Mouse (Mus musculus) megakaryocyte, embryonic 14.5 days (primary cell): Measurements from ENCODE around the gene Prom1. TPM values are rescaled to one million over a fixed set of nuclear protein-coding genes. Genes with fewer than 3 reads are reported as not detected.

Experiments
- H3K27me3 ChIP-seq: replicated peaks from 2 replicates; pipeline ENCODE3; 2012; ENCODE audit warnings: inconsistent platforms
- H3K36me3 ChIP-seq: replicated peaks from 2 replicates; pipeline ENCODE3; 2012; ENCODE audit warnings: low read length, inconsistent platforms, mixed read lengths
- H3K4me1 ChIP-seq: 2 replicates; pipeline ENCODE4 v1.6.1; 2012; ENCODE audit warnings: inconsistent platforms
- H3K4me3 ChIP-seq: replicated peaks from 2 replicates; pipeline ENCODE3; 2012; ENCODE audit warnings: moderate library complexity, mild to moderate bottlenecking, inconsistent platforms
- H3K9me3 ChIP-seq: 2 replicates; pipeline ENCODE4 v1.6.1; 2012; ENCODE audit warnings: inconsistent platforms
- FLI1 ChIP-seq: IDR thresholded peaks from 2 replicates; pipeline ENCODE4 v1.6.1; 2012; ENCODE audit warnings: low read length, inconsistent platforms, mixed read lengths
- GATA1 ChIP-seq: IDR thresholded peaks from 3 replicates; pipeline ENCODE4 v1.6.1; 2012; ENCODE audit warnings: mixed read lengths, low read length, inconsistent platforms, borderline replicate concordance
- polyA plus RNA-seq: library from polyadenylated mRNA; stranded (reverse); fragments of >175 nt; gene quantifications from 2 replicates; pipeline ENCODE4 v1.2.3, GENCODE M21; 2012; ENCODE audit warnings: low replicate concordance; ENCODE audit not compliant: insufficient read depth

Prom1 gene
- polyA plus RNA-seq, 1 experiment, result 0.17 TPM

DNA sequence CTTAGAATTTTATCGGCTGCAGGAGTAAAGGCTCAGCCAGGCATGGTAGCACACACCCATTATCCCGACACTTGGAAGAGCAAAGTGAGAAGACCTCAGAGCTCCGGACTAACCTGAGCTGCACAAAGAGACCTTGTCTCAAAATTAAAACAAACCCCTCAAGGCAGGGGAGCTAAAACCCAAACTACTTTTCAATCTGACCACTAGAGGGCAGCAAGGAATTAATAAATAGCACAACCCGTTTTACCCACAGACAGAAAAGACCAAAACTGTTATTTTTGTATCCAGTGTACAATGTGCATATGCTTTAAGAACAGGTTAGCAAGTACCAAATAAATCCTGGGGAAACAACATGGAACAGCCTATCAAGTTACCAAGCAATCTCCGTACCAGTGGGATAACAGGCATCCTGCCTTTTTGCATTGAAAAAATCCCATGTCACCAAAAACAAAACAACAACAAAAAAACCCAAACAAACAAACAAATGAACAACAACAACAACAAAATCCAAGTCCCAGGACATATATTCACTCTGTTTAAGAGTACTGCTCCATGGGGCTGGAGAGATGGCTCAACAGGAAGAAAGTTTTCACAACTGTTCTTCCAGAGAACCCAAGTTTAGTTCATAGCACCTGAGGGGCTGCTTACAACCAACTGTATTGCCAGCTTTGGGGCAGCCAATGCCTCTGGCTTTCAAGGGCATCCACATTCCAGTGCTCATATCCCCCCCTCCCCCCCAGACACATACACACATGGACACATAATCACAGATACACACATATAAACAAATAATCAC is 53.1 kb downstream of the Prom1 start:
- Histone ChIP-seq H3K4me3 (no peak overlapping the region), H3K9me3 (no peaks in the 10 kb centered on the region)

DNA sequence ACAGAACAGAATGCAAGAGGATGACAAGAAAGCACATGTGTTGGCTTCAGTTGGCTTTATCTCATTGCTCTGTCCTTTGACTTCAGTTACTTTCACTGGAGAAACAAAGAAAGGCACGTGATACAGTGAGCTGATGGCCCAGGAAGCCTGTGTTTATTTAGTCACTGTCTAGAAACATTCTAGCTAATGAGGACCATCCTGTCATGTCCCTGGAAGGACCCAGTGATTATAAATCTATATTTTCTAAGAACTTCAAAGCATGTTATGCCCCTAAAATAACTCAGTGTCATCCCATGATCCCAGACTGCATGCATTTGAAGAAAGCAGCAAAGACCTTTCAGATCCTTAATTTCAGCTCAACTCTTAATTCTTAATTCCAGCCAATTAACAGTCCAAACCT is 60.1 kb downstream of the Prom1 start:
- TF ChIP-seq GATA1 (no peak), FLI1 (no peak)
- Histone ChIP-seq H3K36me3 (no peaks in the 10 kb centered on the region), H3K27me3 (no peaks in the 10 kb centered on the region), H3K9me3 (0 out of 2 replicates have a peak, but pooled peaks cover 3% of the 10 kb centered on the region), H3K4me1 (no peaks in the 10 kb centered on the region), H3K4me3 (no peak overlapping the region)

More for the DNA sequence above, 53.1 kb downstream of the Prom1 start:
- TF ChIP-seq FLI1, result no peak
- TF ChIP-seq GATA1, result no peak
- no peaks in the 10 kb centered on the region for H3K27me3 ChIP-seq
- H3K4me1 ChIP-seq, result no peaks in the 10 kb centered on the region
- no peaks in the 10 kb centered on the region for H3K36me3 ChIP-seq

DNA sequence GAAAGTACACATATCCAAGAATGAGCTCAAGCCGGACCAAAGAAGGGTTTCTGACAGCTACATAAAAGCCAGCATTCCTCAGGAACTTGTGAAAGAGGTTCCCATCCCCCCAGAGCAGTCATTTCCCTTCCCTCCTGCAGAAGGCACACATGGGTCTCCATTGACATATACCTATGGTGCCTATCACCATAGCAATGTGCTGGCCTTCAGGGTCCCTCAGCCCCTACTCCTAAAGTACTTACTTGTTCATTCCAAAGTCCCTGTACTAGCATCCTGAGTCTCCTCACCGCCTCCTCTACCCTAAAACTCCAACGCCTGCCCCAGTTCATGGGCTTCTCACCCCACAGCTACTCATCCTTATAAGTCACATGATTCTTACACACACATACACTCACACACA is 60.8 kb downstream of the Prom1 start:
- H3K9me3 ChIP-seq, result 0 out of 2 replicates have a peak, but pooled peaks cover 3% of the 10 kb centered on the region
- H3K4me3 ChIP-seq, result no peak overlapping the region
- H3K36me3 ChIP-seq, result no peaks in the 10 kb centered on the region
- TF ChIP-seq FLI1, result no peak
- no peak for TF ChIP-seq GATA1
- H3K4me1 ChIP-seq, result no peaks in the 10 kb centered on the region
- H3K27me3 ChIP-seq, result no peaks in the 10 kb centered on the region

DNA sequence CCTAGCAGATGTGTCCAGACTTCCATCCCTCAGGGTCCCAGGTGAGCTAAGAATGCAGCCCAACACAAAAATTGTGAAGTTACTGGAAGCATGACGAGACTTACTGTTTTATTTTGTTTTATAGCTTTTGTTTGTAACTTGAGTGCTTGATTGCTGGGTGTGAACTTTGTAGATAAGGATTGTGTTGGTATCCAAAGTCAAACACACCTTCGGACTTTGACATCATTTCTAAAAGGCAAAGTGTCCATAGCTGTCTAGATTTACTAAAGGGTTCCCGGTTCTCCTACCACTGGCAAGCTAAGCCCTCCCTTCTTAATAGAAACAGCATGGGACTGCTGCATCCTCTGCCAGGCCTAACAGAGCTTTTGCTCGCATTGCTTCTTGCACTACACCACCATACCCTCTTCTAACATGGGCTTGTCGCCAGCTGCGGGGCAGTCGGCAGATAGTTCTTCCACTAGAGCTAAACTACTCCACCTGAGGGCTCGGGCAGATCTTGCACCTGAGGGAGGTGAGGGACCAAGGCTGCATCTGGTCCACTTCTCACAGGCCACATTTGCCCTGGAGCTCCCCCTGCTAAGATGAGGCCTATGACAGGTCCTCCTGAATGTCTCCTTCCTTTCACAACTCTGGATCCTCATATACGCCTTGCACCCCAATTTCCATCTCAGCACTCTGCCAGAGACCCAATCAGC is 103.4 kb downstream of the Prom1 start:
- H3K36me3 ChIP-seq, result no peaks in the 10 kb centered on the region

DNA sequence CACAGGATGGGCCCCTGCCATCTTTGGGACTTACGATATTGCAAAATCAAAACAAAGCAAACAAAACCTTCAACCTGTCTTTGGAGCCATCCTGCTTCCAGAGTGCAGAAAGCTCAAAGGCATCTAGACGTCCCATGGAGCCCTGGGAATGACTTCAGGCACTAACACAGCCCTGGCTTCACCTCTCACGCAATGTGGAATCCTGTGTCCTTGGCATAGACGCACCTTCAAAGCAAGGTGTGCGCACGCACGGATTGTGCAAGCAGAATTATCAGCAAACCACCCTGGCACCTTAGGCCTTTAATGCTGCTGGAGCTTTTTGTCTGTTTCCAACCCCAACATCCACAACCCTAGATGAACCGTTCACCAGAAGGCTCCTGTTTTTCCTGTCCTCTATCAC is 104.2 kb downstream of the Prom1 start:
- Histone ChIP-seq H3K4me1 (peaks cover 5% of the 10 kb centered on the region; the same call in 1 of the 2 replicates), H3K36me3 (no peaks in the 10 kb centered on the region), H3K9me3 (no peaks in the 10 kb centered on the region), H3K27me3 (peaks cover 8% of the 10 kb centered on the region), H3K4me3 (no peak overlapping the region)
- no peak for TF ChIP-seq GATA1
- TF ChIP-seq FLI1, result no peak

More for the DNA sequence above, 103.4 kb downstream of the Prom1 start:
- no peak overlapping the region for H3K4me3 ChIP-seq
- peaks cover 5% of the 10 kb centered on the region; the same call in 1 of the 2 replicates for H3K4me1 ChIP-seq
- no peaks in the 10 kb centered on the region for H3K9me3 ChIP-seq
- H3K27me3 ChIP-seq, result peaks cover 8% of the 10 kb centered on the region
- TF ChIP-seq FLI1, result no peak
- no peak for TF ChIP-seq GATA1

DNA sequence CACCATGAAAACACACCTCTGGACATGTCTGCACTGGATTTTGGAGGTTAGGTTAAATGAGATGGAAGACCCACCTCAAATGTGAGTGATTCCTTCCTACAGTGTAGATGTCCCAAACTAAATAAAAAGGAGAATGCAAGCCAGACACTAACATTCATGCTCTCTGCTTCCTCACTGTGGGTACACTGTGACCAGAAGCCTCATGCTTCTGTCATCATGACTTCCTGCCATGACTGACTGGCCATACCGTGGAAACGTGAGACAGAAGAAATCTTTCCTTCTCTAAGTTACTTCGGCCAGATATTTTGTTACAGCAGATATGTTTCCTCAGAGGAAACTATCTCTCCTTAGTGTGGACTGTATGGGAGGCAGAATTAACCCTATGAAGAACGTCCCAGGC is 105.7 kb downstream of the Prom1 start:
- Histone ChIP-seq H3K27me3 (peaks cover 8% of the 10 kb centered on the region), H3K36me3 (no peaks in the 10 kb centered on the region), H3K4me1 (peaks cover 5% of the 10 kb centered on the region; the same call in 1 of the 2 replicates), H3K4me3 (no peak overlapping the region), H3K9me3 (no peaks in the 10 kb centered on the region)
- TF ChIP-seq GATA1, result no peak
- no peak for TF ChIP-seq FLI1

DNA sequence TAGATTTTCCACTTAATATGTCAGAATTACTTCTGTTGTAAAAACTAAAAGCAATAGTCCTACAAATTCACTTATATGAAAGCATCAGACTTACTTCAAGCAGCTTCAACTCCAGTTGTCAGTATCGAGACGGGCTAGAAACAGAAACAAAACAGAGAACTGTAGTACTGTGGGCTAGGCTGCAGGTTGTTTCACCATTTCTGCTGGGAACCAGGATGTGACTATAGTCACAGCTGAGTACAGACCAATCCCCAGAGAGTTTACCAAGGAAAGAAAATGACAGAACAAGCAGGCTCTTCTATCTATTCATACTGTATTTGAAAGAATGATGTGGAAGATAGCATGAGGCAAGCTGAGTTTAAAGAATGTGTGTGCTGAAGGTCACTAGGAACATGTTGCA is 106.9 kb downstream of the Prom1 start:
- no peak for TF ChIP-seq GATA1
- TF ChIP-seq FLI1, result no peak
- no peaks in the 10 kb centered on the region for H3K9me3 ChIP-seq
- H3K27me3 ChIP-seq, result peaks cover 12% of the 10 kb centered on the region
- no peak overlapping the region for H3K4me3 ChIP-seq
- H3K4me1 ChIP-seq, result peaks cover 5% of the 10 kb centered on the region; the same call in 1 of the 2 replicates
- H3K36me3 ChIP-seq, result no peaks in the 10 kb centered on the region

DNA sequence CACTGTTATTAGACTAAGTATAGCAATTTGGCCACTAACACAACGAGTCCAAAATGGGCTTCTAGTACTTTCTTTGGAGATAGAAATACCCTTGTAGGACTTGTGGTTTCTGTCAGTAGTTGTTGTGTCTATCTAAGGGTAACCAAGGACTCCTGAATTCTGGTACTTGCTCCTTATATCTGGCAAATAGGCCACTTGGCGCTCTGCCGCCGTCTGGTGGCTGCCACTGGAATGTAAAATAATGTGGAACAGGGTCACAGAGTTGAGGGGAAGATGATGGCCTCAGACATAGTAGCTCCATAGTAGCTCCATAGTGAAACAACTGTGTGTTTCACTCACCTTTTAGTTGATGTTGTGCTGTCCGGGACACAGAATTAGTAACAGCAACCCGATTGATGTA is 111.5 kb downstream of the Prom1 start:
- H3K4me3 ChIP-seq, result no peak overlapping the region
- no peak for TF ChIP-seq GATA1
- no peak for TF ChIP-seq FLI1
- no peaks in the 10 kb centered on the region for H3K4me1 ChIP-seq
- H3K27me3 ChIP-seq, result peaks cover 10% of the 10 kb centered on the region
- no peaks in the 10 kb centered on the region for H3K36me3 ChIP-seq
- no peaks in the 10 kb centered on the region for H3K9me3 ChIP-seq

DNA sequence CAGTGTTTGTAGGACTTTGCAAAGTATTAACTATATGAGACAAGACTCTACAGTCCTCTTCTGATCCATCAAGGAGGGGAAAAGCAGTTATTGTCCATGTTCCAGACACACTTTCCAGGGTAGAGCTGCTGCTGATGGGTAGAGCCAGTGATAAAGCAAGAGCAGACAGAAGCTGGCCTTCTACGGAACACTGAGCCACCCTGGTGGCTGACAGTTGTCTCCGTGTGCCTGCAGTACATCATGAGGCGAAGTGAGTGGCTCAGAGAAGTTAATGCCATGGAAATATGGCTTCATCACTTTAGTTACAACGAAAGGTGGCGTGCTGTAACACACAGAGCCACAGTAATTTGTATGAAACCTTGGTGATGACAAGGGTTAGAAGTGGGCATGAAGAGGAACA is 112.8 kb downstream of the Prom1 start:
- TF ChIP-seq GATA1 (no peak), FLI1 (no peak)
- H3K27me3 ChIP-seq, result peaks cover 8% of the 10 kb centered on the region
- H3K9me3 ChIP-seq, result no peaks in the 10 kb centered on the region
- no peaks in the 10 kb centered on the region for H3K36me3 ChIP-seq
- H3K4me1 ChIP-seq, result no peaks in the 10 kb centered on the region
- no peak overlapping the region for H3K4me3 ChIP-seq

DNA sequence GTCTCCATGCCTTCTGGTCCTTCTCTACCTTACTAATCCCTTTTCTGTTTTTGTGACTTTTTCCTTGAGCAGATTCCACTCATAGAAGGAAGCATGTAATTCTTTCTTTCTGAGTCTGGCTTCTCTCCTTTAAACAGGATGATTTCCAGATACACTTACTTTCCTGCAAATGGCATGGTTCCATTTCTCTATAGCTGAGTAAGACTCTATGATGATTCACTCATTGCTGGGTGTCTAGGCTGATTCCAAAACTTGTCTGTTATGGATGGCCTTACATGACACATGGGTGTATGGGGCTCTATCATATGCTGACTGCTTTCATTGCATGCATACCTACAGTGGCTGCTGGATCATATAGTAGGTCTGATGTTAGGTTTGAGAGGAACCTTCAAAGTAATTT is 115.6 kb downstream of the Prom1 start:
- H3K4me3 ChIP-seq, result no peak overlapping the region
- H3K9me3 ChIP-seq, result no peaks in the 10 kb centered on the region
- no peaks in the 10 kb centered on the region for H3K36me3 ChIP-seq
- TF ChIP-seq GATA1 (no peak), FLI1 (no peak)
- peaks cover 12% of the 10 kb centered on the region for H3K27me3 ChIP-seq
- no peaks in the 10 kb centered on the region for H3K4me1 ChIP-seq
